Comparison of ENCODE assay signal across 11 mouse cellular contexts in the genomic region with DNA sequence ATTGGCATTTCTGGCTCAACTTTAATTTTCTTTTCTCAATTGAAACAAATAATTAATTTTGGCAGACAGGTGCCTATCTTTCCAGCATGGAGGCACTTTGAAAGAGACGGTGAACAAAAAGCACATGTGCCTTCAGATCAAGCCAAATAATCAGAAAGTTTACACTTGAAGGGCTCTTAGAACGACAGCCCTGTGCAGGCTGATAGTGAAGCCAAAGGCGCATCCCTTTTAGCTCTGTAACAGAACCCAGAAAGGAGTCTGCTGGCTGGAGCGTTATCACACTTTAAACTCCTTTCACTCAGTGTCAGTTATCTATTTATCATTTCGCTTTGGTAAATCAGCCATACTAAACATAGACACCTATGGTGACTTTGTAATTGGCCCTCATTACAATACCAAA.
"Had no signal": no experiment of that assay in that cellular context is flagged by ENCODE, and none has a peak within 500 bp of the region (broad histone marks: within the 10 kb centered on the region; RNA-seq: fewer than 3 reads in every experiment).

No protein-coding gene starts in this region.

- H3K27ac ChIP-seq: limb, embryonic 15.5 days; macrophage; midbrain, embryonic 13.5 days; stomach, postnatal 0 days had no signal

- H3K4me2 ChIP-seq: limb, embryonic 15.5 days; lung, embryonic 14.5 days; midbrain, embryonic 13.5 days had no signal

- H3K36me3 ChIP-seq: midbrain, embryonic 13.5 days had no signal

- ATAC-seq: intestine, embryonic 16.5 days; midbrain, embryonic 13.5 days had no signal

- H3K9me3 ChIP-seq: limb, embryonic 15.5 days; midbrain, embryonic 13.5 days had no signal

- H3K27me3 ChIP-seq: limb, embryonic 15.5 days; midbrain, embryonic 13.5 days had no signal

- H3K4me3 ChIP-seq: limb, embryonic 15.5 days; midbrain, embryonic 13.5 days had no signal

- H3K9ac ChIP-seq: limb, embryonic 15.5 days; lung, embryonic 14.5 days; midbrain, embryonic 13.5 days had no signal

- DNase-seq: kidney, adult 8-10 months; kidney, postnatal 25 days; lung, embryonic 14.5 days; lung, postnatal 10 days; right cerebral cortex, postnatal 25 days; thymus, postnatal 4 days had no signal

- H3K4me1 ChIP-seq: limb, embryonic 15.5 days; midbrain, embryonic 13.5 days had no signal
